Mouse (Mus musculus) mesoderm, embryonic 11.5 days (tissue): ENCODE results near the gene Pabpc4.

Experiments
- DNase-seq: peaks from one replicate; pipeline ENCODE4 v3.0.0-alpha.2; 2012; ENCODE audit warnings: low read depth, low spot score

Gene Pabpc4

GRCm38 (mm10) chr4:123342091-123342641 lies 80.0 kb downstream of the Pabpc4 start:
- DNase-seq = peak; percentile 15

GRCm38 (mm10) chr4:123342642-123343470 lies 80.7 kb downstream of the Pabpc4 start, which contains the start of gene Bmp8a:
Gene Bmp8a (minus strand): TSS chr4:123343252.
- DNase-seq = peak; percentile 80

GRCm38 (mm10) chr4:123343471-123343789 lies 81.3 kb downstream of the Pabpc4 start:
- no peak for DNase-seq
